Mouse (Mus musculus): ENCODE data around the gene Defa28. TPM values are rescaled to one million over a fixed set of nuclear protein-coding genes. Genes with fewer than 3 reads are reported as not detected.
"Not testable (repeated sequence)": the region's sequence is repeated elsewhere in the genome, so short reads cannot be mapped to it uniquely, and the experiment has no call there.

The Defa28 gene
- not detected for polyA plus RNA-seq (2017; shearing (Covaris generic))

GRCm38 (mm10) chr8:21582706-21583105, at the start of gene Defa28:
TSS of gene Defa28 (plus strand) at chr8:21583006.
- ATAC-seq = not testable (repeated sequence)

GRCm38 (mm10) chr8:21565086-21565485, 17.7 kb upstream of the Defa28 start, which contains the start of gene Defa37:
TSS of gene Defa37 (plus strand) at chr8:21565386.
- ATAC-seq = not testable (repeated sequence)

- not testable (repeated sequence) for ATAC-seq
Observed at GRCm38 (mm10) chr8:21594408-21594807, 11.6 kb downstream of the Defa28 start, which contains the start of gene Gm7861. TSS of gene Gm7861 (minus strand) at chr8:21594508.

GRCm38 (mm10) chr8:21617883-21618282, 35.1 kb downstream of the Defa28 start, which contains the start of gene Defa26:
TSS of gene Defa26 (plus strand) at chr8:21618183.
- not testable (repeated sequence) for ATAC-seq

Other genes with a start within 250 kb of the Defa28 start
- not detected for gene Defa2, start 204.5 kb upstream of the Defa28 start, polyA plus RNA-seq (2017; shearing (Covaris generic))
- gene Defa33, start 191.2 kb upstream of the Defa28 start, polyA plus RNA-seq (2017; shearing (Covaris generic)) = not detected
- gene Defa36, start 155.6 kb upstream of the Defa28 start, polyA plus RNA-seq (2017; shearing (Covaris generic)) = not detected
- not detected for gene Gm7849, start 126.4 kb upstream of the Defa28 start, polyA plus RNA-seq (2017; shearing (Covaris generic))
- not detected for gene Defa20, start 73.7 kb upstream of the Defa28 start, polyA plus RNA-seq (2017; shearing (Covaris generic))
- gene Defa32, start 54.0 kb upstream of the Defa28 start, polyA plus RNA-seq (2017; shearing (Covaris generic)) = not detected
- gene Defa37, start 17.6 kb upstream of the Defa28 start, polyA plus RNA-seq (2017; shearing (Covaris generic)) = not detected
- gene Gm7861, start 11.5 kb downstream of the Defa28 start, polyA plus RNA-seq (2017; shearing (Covaris generic)) = not detected
- not detected for gene Defa26, start 35.2 kb downstream of the Defa28 start, polyA plus RNA-seq (2017; shearing (Covaris generic))
- gene Defa17, start 72.8 kb downstream of the Defa28 start, polyA plus RNA-seq (2017; shearing (Covaris generic)) = not detected
- not detected for gene Defa34, start 82.8 kb downstream of the Defa28 start, polyA plus RNA-seq (2017; shearing (Covaris generic))
- gene AY761184, start 120.6 kb downstream of the Defa28 start, polyA plus RNA-seq (2017; shearing (Covaris generic)) = not detected
- not detected for gene Defa24, start 151.5 kb downstream of the Defa28 start, polyA plus RNA-seq (2017; shearing (Covaris generic))
- gene Defb50, start 240.5 kb downstream of the Defa28 start, polyA plus RNA-seq (2017; shearing (Covaris generic)) = not detected